Mouse (Mus musculus): ENCODE results near the gene Entpd2. TPM values are rescaled to one million over a fixed set of nuclear protein-coding genes. Genes with fewer than 3 reads are reported as not detected.
"Not testable (repeated sequence)": the region's sequence is repeated elsewhere in the genome, so short reads cannot be mapped to it uniquely, and the experiment has no call there.

The Entpd2 gene
- total RNA-seq, 2 experiments from 2014 or later, result 16.3 to 17.7 TPM

GRCm38 (mm10) chr2:25391266-25391665, 4.4 kb upstream of the Entpd2 start:
- DNase-seq (ENCODE audit: low spot score in 2 of 2), result peak in 1 of 2 experiments; percentile 26

DNA sequence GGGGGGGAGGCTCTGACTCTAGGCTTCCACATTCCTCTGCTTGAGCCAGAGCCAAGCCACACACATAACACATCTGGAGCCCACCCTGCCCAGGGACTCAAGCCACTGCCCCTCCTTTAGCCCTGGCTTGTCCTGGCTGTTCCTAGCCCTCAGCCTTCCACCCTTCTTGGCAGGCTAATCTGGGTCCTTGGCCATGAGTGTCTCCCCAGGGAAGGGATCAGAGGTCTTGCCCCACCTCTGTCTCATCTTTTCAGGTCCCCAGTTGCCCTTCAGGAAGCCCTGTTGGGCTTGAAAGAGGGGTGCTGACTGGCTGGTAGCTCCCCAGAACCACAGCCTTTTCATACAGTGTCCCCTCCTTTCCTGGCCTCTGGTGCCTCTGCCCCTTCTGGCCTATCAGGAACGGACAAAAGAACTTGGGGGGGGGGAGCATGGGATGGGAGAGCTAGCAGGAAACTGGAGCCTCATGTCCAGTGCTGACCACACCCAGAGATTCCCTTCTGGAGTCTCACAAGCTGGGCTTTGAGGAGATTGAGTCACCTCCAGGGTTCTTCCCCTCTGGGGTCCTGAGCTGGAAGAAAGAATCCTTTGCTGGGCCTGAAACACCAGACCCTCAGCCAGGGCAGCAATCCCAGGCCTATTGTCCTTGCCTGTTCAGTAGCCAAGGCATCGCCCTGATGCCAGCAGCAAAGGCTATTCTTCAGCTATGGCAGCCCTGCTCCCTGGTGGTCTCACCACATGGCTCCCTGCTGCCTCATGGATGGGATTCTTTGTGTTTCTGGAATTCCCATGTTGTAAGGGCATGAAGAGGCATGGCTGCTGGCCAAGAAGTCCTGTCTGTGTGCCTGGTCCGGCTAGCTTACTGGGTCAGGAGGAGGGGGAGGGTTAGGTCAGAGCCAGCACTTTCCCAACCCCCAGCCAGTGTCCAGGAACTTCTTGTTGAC, 1.1 kb upstream of the Entpd2 start:
- peak in 1 of 2 experiments; percentile 57 for DNase-seq (ENCODE audit: low spot score in 2 of 2)

GRCm38 (mm10) chr2:25396597-25396983, 916 bp downstream of the Entpd2 start:
- peak in 1 of 2 experiments; percentile 40 for DNase-seq (ENCODE audit: low spot score in 2 of 2)

DNA sequence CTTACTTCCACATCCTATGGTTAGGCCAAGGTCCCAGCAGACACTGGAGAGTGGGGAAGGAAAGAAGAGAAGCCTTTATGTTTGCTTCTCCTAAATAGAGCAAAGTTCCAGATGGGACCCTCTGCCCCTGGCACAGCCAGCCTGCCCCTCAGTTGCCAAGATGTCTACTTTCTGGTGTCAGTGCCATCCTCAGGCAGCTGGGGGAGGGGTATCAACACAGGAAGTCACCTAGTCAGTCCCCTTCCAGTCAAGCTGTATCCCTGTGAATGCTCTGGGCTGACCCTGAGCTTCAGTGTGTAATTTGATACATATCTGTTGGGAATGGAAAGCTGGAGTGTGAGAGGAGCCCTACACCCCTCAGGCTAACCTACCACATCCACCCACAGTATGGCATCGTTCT, 1.3 kb downstream of the Entpd2 start:
- DNase-seq (ENCODE audit: low spot score in 2 of 2), result no peak

DNA sequence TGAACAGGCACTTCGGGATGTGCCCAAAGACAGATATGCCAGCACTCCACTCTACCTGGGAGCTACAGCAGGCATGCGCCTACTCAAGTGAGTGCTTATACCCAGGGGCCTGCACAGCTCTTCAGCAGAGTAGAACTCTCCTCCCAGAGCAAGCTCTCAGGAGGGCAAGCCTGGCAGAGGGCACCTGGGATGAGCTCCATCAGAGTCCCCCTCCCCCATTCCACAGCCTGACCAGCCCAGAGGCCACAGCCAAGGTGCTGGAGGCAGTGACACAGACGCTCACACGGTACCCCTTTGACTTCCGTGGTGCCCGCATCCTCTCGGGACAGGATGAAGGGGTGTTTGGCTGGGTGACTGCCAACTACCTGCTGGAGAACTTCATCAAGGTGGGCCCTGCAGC, 2.4 kb downstream of the Entpd2 start:
- no peak for DNase-seq (ENCODE audit: low spot score in 2 of 2)

GRCm38 (mm10) chr2:25399051-25399450, 3.4 kb downstream of the Entpd2 start, which contains the start of gene Npdc1:
Gene Npdc1 (plus strand): TSS chr2:25399351.
- DNase-seq (ENCODE audit: low spot score in 2 of 2), result no peak

- no peak for DNase-seq (ENCODE audit: low spot score in 2 of 2)
These were observed 4.6 kb downstream of the Entpd2 start for GRCm38 (mm10) chr2:25400291-25400690.

GRCm38 (mm10) chr2:25400764-25401163, 5.1 kb downstream of the Entpd2 start:
- peak in 1 of 2 experiments; percentile 64 for DNase-seq (ENCODE audit: low spot score in 2 of 2)

- DNase-seq (ENCODE audit: low spot score in 2 of 2), result peak in 1 of 2 experiments; percentile 76
These were observed 6.8 kb downstream of the Entpd2 start for GRCm38 (mm10) chr2:25402377-25402971.

- peak; percentile 93 to 95 for DNase-seq (ENCODE audit: low spot score in 2 of 2)
These were observed 7.4 kb downstream of the Entpd2 start for GRCm38 (mm10) chr2:25402972-25403601.

DNA sequence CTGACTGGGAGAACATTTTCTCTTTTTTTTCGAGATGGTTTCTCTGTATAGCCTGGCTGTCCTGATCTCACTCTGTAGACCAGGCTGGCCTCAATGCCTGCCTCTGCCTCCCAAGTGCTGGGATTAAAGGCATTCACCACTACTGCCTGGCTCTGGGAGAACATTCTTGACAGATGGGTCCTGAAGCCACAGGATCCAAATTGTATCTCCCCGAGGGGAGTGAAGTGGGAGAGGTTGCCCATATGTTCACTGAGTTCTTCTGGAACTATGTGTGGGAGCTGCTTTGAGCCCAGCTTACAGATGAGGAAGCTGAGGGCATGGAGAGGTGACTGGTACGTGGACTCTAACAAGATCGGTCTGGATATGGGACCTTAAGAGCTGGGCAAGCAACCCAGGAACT, 8.3 kb downstream of the Entpd2 start:
- DNase-seq (ENCODE audit: low spot score in 2 of 2), result peak in 1 of 2 experiments; percentile 60

DNA sequence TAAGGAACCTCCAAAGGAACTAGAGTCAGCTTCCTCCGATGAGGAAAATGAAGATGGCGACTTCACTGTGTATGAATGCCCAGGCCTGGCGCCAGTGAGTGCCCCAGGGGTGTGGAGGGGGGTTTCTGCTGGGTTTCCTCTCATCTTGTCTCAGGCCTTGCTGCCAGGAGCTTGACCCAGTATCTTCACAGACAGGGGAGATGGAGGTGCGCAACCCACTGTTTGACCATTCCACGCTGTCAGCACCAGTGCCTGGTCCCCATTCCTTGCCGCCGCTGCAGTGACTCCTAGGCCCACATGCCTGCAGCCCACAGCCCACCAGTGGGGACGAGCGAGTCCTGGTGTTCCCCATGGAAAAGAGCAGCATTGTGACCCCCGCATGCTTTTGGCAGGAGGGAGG, 13.2 kb downstream of the Entpd2 start:
- no peak for DNase-seq (ENCODE audit: low spot score in 2 of 2)

DNA sequence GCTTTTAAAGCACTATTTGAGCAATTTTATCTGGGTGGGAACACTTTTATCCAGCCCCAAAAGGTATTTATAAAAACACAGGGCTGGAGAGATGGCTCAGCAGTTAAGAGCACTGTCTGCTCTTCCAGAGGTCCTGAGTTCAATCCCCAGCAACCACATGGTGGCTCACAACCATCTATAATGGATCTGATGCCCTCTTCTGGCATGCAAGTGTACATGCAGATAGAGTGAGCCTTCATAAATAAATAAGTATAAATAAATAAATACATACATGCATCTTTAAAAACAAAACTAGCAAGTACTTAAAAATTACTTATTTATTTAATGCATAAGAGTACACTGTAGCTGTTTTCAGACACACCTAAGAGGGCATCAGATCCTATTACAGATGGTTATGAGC, 17.8 kb downstream of the Entpd2 start:
- not testable (repeated sequence) for DNase-seq (ENCODE audit: low spot score in 2 of 2)

DNA sequence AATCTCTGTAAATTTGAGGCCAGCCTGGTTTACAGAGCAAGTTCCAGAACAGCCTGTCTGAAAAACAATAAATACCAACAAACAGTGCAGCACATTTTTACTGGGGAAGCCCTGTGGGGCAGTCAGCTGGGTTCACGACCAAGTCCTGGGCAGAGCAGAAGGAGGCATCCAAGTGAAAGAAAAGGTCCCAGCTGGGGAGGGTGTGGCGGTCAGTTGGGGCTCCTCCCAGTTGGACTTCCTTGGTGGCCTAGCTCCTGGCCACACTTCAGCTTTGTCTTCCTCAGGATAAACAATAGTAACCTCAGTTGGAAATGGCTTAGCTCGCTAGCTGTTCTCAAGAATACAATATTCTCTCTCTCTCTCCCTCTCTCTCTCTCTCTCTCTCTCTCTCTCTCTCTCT, 21.8 kb downstream of the Entpd2 start:
- DNase-seq (ENCODE audit: low spot score in 2 of 2), result no peak

DNA sequence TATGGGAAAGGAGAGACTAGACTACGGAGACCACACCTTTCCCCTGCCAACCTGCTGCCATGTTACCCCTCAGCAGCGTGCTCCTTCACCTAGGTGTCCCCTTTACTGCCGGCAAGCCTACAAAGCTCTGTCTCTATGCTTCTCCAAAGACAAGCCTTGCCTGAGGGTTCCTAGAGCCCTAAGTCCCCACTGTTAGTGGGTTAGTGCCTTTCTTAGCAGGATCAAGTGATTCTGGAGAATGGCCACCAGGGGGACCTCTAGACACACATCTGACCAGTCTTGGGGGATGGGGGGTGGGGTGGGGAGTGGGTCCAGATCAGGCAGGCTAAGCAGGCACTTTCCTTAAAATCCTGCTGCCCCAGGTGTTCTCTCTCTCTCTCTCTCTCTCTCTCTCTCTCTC, 26.2 kb downstream of the Entpd2 start:
- DNase-seq (ENCODE audit: low spot score in 2 of 2), result peak in 1 of 2 experiments; percentile 50

DNA sequence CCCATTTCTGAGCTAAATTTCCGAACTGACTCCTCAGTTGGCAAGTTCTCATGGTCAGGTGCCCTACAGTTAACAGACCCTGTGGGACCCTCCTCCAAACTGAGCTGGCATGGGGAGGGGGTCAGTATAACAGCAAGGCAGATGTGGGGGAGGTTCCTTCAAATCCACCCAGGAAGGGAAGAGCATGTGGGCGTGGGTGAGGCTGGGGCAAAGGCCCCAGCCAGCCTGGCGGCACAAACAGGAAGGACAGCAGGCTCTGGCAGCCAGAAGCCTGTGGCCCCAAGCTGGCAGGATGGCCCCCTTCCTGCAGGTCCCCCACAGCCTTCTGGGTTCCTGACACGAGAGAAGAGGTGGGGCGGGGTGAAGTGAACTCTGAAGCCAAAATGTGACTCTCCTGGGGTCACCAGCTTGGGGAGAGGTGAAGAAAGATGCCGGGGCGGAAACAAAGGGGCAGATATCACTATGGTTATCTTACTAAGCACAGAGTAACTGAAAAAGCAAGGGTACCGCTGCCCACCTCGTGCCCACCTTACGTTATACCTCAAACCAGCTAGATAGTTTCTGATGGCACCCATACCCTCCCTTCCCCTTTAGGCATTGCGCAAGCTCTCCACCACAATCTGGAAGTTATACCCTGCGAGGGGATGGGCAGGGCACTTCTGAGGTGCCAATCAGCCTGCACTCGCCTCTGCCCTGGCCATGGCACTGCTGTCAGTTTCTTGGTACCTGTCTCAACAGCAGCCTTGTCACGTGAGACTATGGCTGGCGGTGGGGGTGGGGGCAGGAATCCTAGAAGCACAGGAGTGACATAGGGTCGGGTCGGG, 27.1 kb downstream of the Entpd2 start, which contains the start of gene Fut7:
Fut7 (plus strand) TSS at position 681 of the 824 bp plus-strand sequence.
- DNase-seq (ENCODE audit: low spot score in 2 of 2), result no peak

GRCm38 (mm10) chr2:25423626-25424025, 28.0 kb downstream of the Entpd2 start:
- DNase-seq (ENCODE audit: low spot score in 2 of 2), result no peak

DNA sequence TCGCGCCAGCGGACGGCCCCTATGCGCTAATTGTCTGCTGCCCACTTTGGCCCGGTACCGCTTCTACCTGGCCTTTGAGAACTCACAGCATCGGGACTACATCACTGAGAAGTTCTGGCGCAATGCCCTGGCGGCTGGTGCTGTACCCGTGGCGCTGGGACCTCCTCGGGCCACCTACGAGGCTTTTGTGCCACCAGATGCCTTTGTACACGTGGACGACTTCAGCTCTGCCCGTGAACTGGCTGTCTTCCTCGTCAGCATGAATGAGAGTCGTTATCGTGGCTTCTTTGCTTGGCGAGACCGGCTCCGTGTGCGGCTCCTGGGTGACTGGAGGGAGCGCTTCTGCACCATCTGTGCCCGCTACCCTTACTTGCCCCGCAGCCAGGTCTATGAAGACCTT, 29.8 kb downstream of the Entpd2 start:
- no peak for DNase-seq (ENCODE audit: low spot score in 2 of 2)

GRCm38 (mm10) chr2:25426721-25427191, 31.1 kb downstream of the Entpd2 start:
- peak in 1 of 2 experiments; percentile 80 for DNase-seq (ENCODE audit: low spot score in 2 of 2)

- no peak for DNase-seq (ENCODE audit: low spot score in 2 of 2)
These were observed 31.6 kb downstream of the Entpd2 start for GRCm38 (mm10) chr2:25427256-25427655.
